Mouse (Mus musculus) heart, postnatal 10 days (tissue): ENCODE measurements at regions not wholly inside any gene's neighbourhood (a gene's known extent, or its start where the extent isn't known, plus 50 kb on each side); places are given as distances from the start of the nearest gene placed in this dataset.

ENCODE experiments used
- DNase-seq, 2 experiments: peaks; one replicate each; pipeline ENCODE4 v3.0.0; 2021
- intact Hi-C: fragments of 180-260 bp; cut with DNase I; formaldehyde crosslinking; loops from one replicate; pipeline ENCODE4 v1.15.1; 2025

GRCm38 (mm10) chr10:119061349-119061850 lies 178.5 kb downstream of the Cand1 start:
- intact Hi-C loops, result no loop called here
- no peak for DNase-seq

- DNase-seq, result no peak
- intact Hi-C loops, result no loop called here
Measured at GRCm38 (mm10) chr10:119058493-119059020, 181.3 kb downstream of the Cand1 start.

- intact Hi-C loops, result no loop called here
- DNase-seq, result peak; percentile 78 to 81
Measured at GRCm38 (mm10) chr10:119055199-119055785, 184.6 kb downstream of the Cand1 start.

GRCm38 (mm10) chr10:119054191-119055175 lies 184.5 kb upstream of the Dyrk2 start:
- intact Hi-C loops, result no loop called here
- no peak for DNase-seq

- intact Hi-C loops, result no loop called here
- DNase-seq, result peak; percentile 48 to 69
Measured at GRCm38 (mm10) chr10:119052441-119053041, 182.5 kb upstream of the Dyrk2 start.

- intact Hi-C loops, result no loop called here
- no peak for DNase-seq
Measured at GRCm38 (mm10) chr10:119051598-119051997, 181.6 kb upstream of the Dyrk2 start.

- intact Hi-C loops, result no loop called here
- no peak for DNase-seq
Measured at GRCm38 (mm10) chr10:119050017-119050685, 180.1 kb upstream of the Dyrk2 start.

- DNase-seq, result no peak
- intact Hi-C loops, result no loop called here
Measured at GRCm38 (mm10) chr10:119048643-119049420, 178.8 kb upstream of the Dyrk2 start.

GRCm38 (mm10) chr10:119045059-119045458 lies 175.1 kb upstream of the Dyrk2 start:
- intact Hi-C loops, result no loop called here
- peak; percentile 50 to 53 for DNase-seq

- DNase-seq, result no peak
- intact Hi-C loops, result no loop called here
Measured at GRCm38 (mm10) chr10:119043069-119043468, 173.1 kb upstream of the Dyrk2 start.

GRCm38 (mm10) chr10:119040205-119040604 lies 170.2 kb upstream of the Dyrk2 start:
- intact Hi-C loops, result no loop called here
- no peak for DNase-seq

GRCm38 (mm10) chr10:119039732-119040131 lies 169.7 kb upstream of the Dyrk2 start:
- no peak for DNase-seq

GRCm38 (mm10) chr10:119038991-119039390 lies 169.0 kb upstream of the Dyrk2 start:
- intact Hi-C loops, result no loop called here

More at GRCm38 (mm10) chr10:119039732-119040131, 169.7 kb upstream of the Dyrk2 start:
- intact Hi-C loops, result no loop called here

GRCm38 (mm10) chr10:119037781-119038180 lies 167.8 kb upstream of the Dyrk2 start:
- DNase-seq, result no peak
- intact Hi-C loops, result no loop called here

More at GRCm38 (mm10) chr10:119038991-119039390, 169.0 kb upstream of the Dyrk2 start:
- no peak for DNase-seq

- intact Hi-C loops, result no loop called here
- no peak for DNase-seq
Measured at GRCm38 (mm10) chr10:119035863-119036262, 165.9 kb upstream of the Dyrk2 start.

GRCm38 (mm10) chr10:119034396-119034795 lies 164.4 kb upstream of the Dyrk2 start:
- DNase-seq, result no peak
- intact Hi-C loops, result no loop called here

- intact Hi-C loops, result no loop called here
- no peak for DNase-seq
Measured at GRCm38 (mm10) chr10:119031282-119032275, 161.6 kb upstream of the Dyrk2 start.

GRCm38 (mm10) chr10:119028480-119029137 lies 158.6 kb upstream of the Dyrk2 start:
- intact Hi-C loops, result no loop called here
- no peak for DNase-seq
